Mouse (Mus musculus) lung, embryonic 14.5 days (tissue): ENCODE data around the gene Hes5. TPM values are rescaled to one million over a fixed set of nuclear protein-coding genes. Genes with fewer than 3 reads are reported as not detected.

Experiments
- ATAC-seq: fragments of 200-750 bp; cut with Nextera tagmentation; 2 replicates; pipeline ENCODE4 v1.8.0; 2017; ENCODE audit warnings: mild to moderate bottlenecking, moderate TSS enrichment, moderate library complexity; ENCODE audit not compliant: insufficient read depth
- DNase-seq: peaks from one replicate; pipeline ENCODE4 v3.0.0-alpha.2; 2015
- H3K27ac ChIP-seq: fragments of 300-500 bp; sonication (generic); 2 replicates; pipeline ENCODE4 v1.5.1; 2014; ENCODE audit warnings: low read depth, mild to moderate bottlenecking, moderate library complexity
- H3K27me3 ChIP-seq: fragments of 300-500 bp; sonication (generic); 2 replicates; pipeline ENCODE4 v1.6.1; 2014; ENCODE audit warnings: low read length, control low read depth; ENCODE audit not compliant: insufficient read depth
- H3K36me3 ChIP-seq: fragments of 300-500 bp; sonication (generic); 2 replicates; pipeline ENCODE4 v1.6.1; 2014; ENCODE audit warnings: control low read depth; ENCODE audit not compliant: insufficient read depth
- H3K4me1 ChIP-seq: fragments of 300-500 bp; sonication (generic); 2 replicates; pipeline ENCODE4 v1.6.1; 2014; ENCODE audit warnings: antibody characterized with exemption, control low read depth; ENCODE audit not compliant: insufficient read depth
- H3K4me2 ChIP-seq: fragments of 300-500 bp; sonication (generic); 2 replicates; pipeline ENCODE4 v1.6.1; 2014; ENCODE audit warnings: mild to moderate bottlenecking
- H3K4me3 ChIP-seq: fragments of 300-500 bp; sonication (generic); 2 replicates; pipeline ENCODE4 v1.5.1; 2014; ENCODE audit warnings: low read depth, low read length
- H3K9ac ChIP-seq: fragments of 300-500 bp; sonication (generic); 2 replicates; pipeline ENCODE4 v1.6.1; 2014
- H3K9me3 ChIP-seq: fragments of 300-500 bp; sonication (generic); 2 replicates; pipeline ENCODE4 v1.6.1; 2016; ENCODE audit warnings: low read depth, low read length, control low read depth
- CTCF ChIP-seq: IDR thresholded peaks from 2 replicates; pipeline ENCODE4 v1.5.1; 2016; ENCODE audit warnings: antibody characterized with exemption, low read depth
- WGBS: fragments of 180-500 bp; shearing (Covaris S2); extraction: QIAGEN DNeasy Blood & Tissue Kit; methylation state at CpG from one replicate; pipeline ENCODE4 v1.1.7; 2014; 5-methylcytosine and 5-hydroxymethylcytosine counted together
- polyA plus RNA-seq: library from polyadenylated mRNA; unstranded; fragments of >200 nt; fragmentation: Nextera tagmentation; extraction: Ambion mirVana; gene quantifications from 2 replicates; pipeline ENCODE4 v1.2.1, GENCODE M21; 2014

Gene Hes5
- polyA plus RNA-seq, 1 experiment from 2014 or later: 0.14 TPM

DNA sequence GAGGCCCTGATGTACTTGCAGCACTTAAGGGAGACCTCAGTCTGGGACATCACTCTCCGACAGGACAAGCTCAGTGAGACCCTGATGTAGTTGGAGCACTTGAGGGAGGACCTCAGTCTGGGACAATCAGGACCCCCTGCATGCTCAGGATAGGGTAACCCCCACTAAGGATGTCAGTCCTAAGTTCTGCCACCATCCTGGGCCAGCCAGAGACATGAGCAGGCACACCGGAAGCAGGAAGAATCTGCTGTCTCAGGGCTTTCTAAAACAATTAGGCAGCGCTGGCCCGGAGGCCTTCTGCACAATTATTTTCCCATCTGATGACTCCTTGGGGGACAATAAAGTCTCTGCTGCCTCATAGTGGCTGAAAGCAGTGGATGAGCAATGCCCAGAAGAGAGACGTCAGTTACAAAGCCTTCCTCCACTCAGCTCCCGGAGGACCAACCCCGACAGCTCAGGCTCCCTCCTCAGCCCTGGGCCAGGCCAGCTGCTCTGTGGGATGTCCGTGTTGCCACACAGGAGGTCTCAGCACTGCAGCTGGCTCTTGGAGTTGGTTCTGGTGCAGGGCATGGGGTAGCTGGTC lies 35.9 kb downstream of the Hes5 start:
- Histone ChIP-seq H3K4me3 (no peak overlapping the region), H3K4me2 (no peak overlapping the region), H3K27me3 (no peaks in the 10 kb centered on the region), H3K9ac (no peak overlapping the region), H3K27ac (no peak overlapping the region), H3K9me3 (no peaks in the 10 kb centered on the region), H3K36me3 (no peaks in the 10 kb centered on the region), H3K4me1 (0 out of 2 replicates have a peak, but pooled peaks cover 9% of the 10 kb centered on the region)
- peak; percentile 33 for TF ChIP-seq CTCF
- peak; percentile 60 for DNase-seq
- peak; percentile 28; the same call in 1 of the 2 replicates for ATAC-seq
- WGBS: 34% methylated on average over 8 of the region's 8 CpGs

DNA sequence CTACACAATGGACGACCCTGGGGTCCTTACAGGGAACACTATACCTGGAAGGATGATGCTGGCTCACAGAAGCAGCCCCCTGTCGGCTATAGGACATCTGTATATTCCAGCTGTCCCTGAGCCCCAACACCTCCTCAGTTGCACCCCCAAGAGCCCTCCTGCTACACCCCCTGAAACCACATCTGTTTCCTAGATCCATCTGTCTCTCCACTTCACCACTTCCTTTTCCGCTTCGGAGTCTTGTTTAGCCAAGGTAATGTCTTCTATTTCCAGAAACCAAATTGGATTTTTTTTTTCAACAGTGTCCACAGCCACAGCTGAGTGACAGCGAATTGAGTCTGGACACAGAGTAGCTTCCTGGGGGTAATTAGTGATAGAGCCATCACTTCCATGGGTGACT lies 38.7 kb downstream of the Hes5 start:
- 66% methylated on average over 5 of the region's 5 CpGs for WGBS
- Histone ChIP-seq H3K27ac (no peak overlapping the region), H3K4me3 (no peak overlapping the region), H3K4me2 (no peak overlapping the region), H3K27me3 (no peaks in the 10 kb centered on the region), H3K9ac (no peak overlapping the region), H3K9me3 (no peaks in the 10 kb centered on the region), H3K36me3 (no peaks in the 10 kb centered on the region), H3K4me1 (0 out of 2 replicates have a peak, but pooled peaks cover 9% of the 10 kb centered on the region)
- no peak for TF ChIP-seq CTCF
- ATAC-seq (no peak), DNase-seq (no peak)

GRCm38 (mm10) chr4:155005278-155005677 lies 44.6 kb downstream of the Hes5 start:
- DNase-seq: no peak

DNA sequence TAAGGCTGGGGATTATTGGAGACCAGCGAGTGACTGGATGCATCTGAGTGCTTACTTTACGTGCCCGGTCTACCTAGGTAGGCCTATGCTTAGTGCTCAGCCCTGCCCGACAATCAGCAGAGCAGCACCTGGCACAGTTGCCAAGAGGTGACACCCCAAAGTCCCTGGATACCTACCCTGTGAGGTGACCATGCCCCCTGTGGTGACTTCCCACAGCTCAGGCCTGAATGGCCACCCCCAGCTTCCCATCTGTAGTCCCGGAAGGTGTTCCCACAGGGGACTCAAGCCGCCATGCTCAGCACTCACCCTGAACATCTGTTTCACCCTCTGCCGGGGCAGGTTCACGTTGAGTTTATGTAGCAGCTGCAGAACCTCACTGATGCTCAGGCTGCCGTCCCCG lies 45.6 kb downstream of the Hes5 start:
- H3K4me2 ChIP-seq: no peak overlapping the region
- DNase-seq: no peak
- no peak overlapping the region for H3K4me3 ChIP-seq
- no peaks in the 10 kb centered on the region for H3K36me3 ChIP-seq
- ATAC-seq: no peak
- no peaks in the 10 kb centered on the region; the same call in 1 of the 2 replicates for H3K4me1 ChIP-seq
- no peaks in the 10 kb centered on the region for H3K9me3 ChIP-seq
- no peak for TF ChIP-seq CTCF
- H3K9ac ChIP-seq: no peak overlapping the region
- H3K27ac ChIP-seq: no peak overlapping the region
- 46% methylated on average over 10 of the region's 10 CpGs for WGBS
- H3K27me3 ChIP-seq: no peaks in the 10 kb centered on the region

More at GRCm38 (mm10) chr4:155005278-155005677, 44.6 kb downstream of the Hes5 start:
- peaks cover 2% of the 10 kb centered on the region; the same call in 1 of the 2 replicates for H3K4me1 ChIP-seq
- no peaks in the 10 kb centered on the region for H3K27me3 ChIP-seq
- no peak overlapping the region for H3K4me3 ChIP-seq
- no peaks in the 10 kb centered on the region for H3K36me3 ChIP-seq
- no peak overlapping the region for H3K9ac ChIP-seq
- WGBS: 54% methylated on average over 3 of the region's 3 CpGs
- no peaks in the 10 kb centered on the region for H3K9me3 ChIP-seq
- H3K4me2 ChIP-seq: no peak overlapping the region
- no peak for ATAC-seq
- no peak for TF ChIP-seq CTCF
- no peak overlapping the region for H3K27ac ChIP-seq

GRCm38 (mm10) chr4:155007641-155008040 lies 46.9 kb downstream of the Hes5 start:
- no peak for ATAC-seq
- 83% methylated on average over 3 of the region's 3 CpGs for WGBS

DNA sequence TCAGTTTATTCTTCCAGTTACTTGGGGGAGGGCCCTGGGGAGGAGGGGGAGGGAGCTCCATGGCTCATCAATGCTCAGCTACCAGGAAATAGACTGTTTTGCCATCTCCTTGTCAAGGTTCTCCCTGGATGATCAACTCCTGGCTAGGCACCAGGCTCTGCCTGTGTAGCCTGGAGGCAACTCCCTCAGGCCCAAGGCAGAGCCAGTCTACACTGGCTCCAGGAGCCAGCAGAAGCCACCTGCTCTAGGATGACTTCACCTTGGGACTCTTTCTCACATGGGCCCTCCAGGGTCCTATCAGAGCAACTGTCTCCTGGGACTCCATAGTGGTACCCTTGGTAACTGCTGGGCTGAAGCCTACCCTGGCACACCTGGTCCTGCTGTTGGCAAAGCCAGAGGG lies 47.4 kb downstream of the Hes5 start:
- DNase-seq: no peak
- no peak for ATAC-seq
- Histone ChIP-seq H3K36me3 (no peaks in the 10 kb centered on the region), H3K9me3 (no peaks in the 10 kb centered on the region), H3K4me3 (no peak overlapping the region), H3K4me2 (no peak overlapping the region), H3K4me1 (no peaks in the 10 kb centered on the region; the same call in 1 of the 2 replicates), H3K9ac (no peak overlapping the region), H3K27me3 (no peaks in the 10 kb centered on the region), H3K27ac (no peak overlapping the region)
- TF ChIP-seq CTCF: no peak

More at GRCm38 (mm10) chr4:155007641-155008040, 46.9 kb downstream of the Hes5 start:
- no peaks in the 10 kb centered on the region for H3K27me3 ChIP-seq
- H3K9ac ChIP-seq: no peak overlapping the region
- H3K4me1 ChIP-seq: no peaks in the 10 kb centered on the region; the same call in 1 of the 2 replicates
- no peak overlapping the region for H3K4me2 ChIP-seq
- TF ChIP-seq CTCF: no peak
- H3K9me3 ChIP-seq: no peaks in the 10 kb centered on the region
- no peak overlapping the region for H3K4me3 ChIP-seq
- H3K36me3 ChIP-seq: no peaks in the 10 kb centered on the region
- no peak overlapping the region for H3K27ac ChIP-seq
- no peak for DNase-seq

GRCm38 (mm10) chr4:155009216-155009615 lies 48.5 kb downstream of the Hes5 start:
- 78% methylated on average over 3 of the region's 3 CpGs for WGBS
- Histone ChIP-seq H3K4me1 (no peaks in the 10 kb centered on the region; the same call in 1 of the 2 replicates), H3K4me2 (no peak overlapping the region), H3K27ac (no peak overlapping the region), H3K4me3 (no peak overlapping the region), H3K9me3 (no peaks in the 10 kb centered on the region), H3K9ac (no peak overlapping the region), H3K36me3 (no peaks in the 10 kb centered on the region), H3K27me3 (no peaks in the 10 kb centered on the region)
- DNase-seq (no peak), ATAC-seq (no peak)
- TF ChIP-seq CTCF: no peak
